Mouse (Mus musculus) liver, postnatal 0 days (tissue): ENCODE measurements at regions not wholly inside any gene's neighbourhood (a gene's known extent, or its start where the extent isn't known, plus 50 kb on each side); places are given as distances from the start of the nearest gene placed in this dataset.
"Not testable (repeated sequence)": the region's sequence is repeated elsewhere in the genome, so short reads cannot be mapped to it uniquely, and the experiment has no call there.

Source experiments
- CTCF ChIP-seq: sonication (generic); IDR thresholded peaks from 2 replicates; pipeline ENCODE4 v1.5.1; 2016; ENCODE audit warnings: antibody characterized with exemption, low read depth
- EP300 ChIP-seq: IDR thresholded peaks from 2 replicates; pipeline ENCODE4 v1.6.1; 2016; ENCODE audit warnings: antibody characterized with exemption, low read depth, mild to moderate bottlenecking

GRCm38 (mm10) chr5:3193592-3193991 is 147.7 kb upstream of the Cdk6 start:
- not testable (repeated sequence) for TF ChIP-seq CTCF, EP300
